Mouse (Mus musculus) adrenal gland (tissue): ENCODE measurements at regions not wholly inside any gene's neighbourhood (a gene's known extent, or its start where the extent isn't known, plus 50 kb on each side); places are given as distances from the start of the nearest gene placed in this dataset.

Source experiments
- intact Hi-C: fragments of 180-260 bp; cut with DNase I; formaldehyde crosslinking; loops from one replicate; pipeline ENCODE4 v1.15.1; 2025

- intact Hi-C loops: no loop called here
Measured at GRCm38 (mm10) chr4:127640251-127641085, 282.5 kb upstream of the Gjb5 start.

GRCm38 (mm10) chr4:127639765-127640164 lies 281.8 kb upstream of the Gjb5 start:
- intact Hi-C loops: no loop called here

GRCm38 (mm10) chr4:127636934-127637333 lies 279.0 kb upstream of the Gjb5 start:
- intact Hi-C loops: no loop called here

GRCm38 (mm10) chr4:127635262-127635661 lies 277.3 kb upstream of the Gjb5 start:
- intact Hi-C loops: no loop called here

- intact Hi-C loops: loop anchor here (10.0 kb wide), 1 partner anchor 245 kb away; no protein-coding TSS in a partner anchor
Measured at GRCm38 (mm10) chr4:127619870-127620269, 261.9 kb upstream of the Gjb5 start.

GRCm38 (mm10) chr4:127612761-127613160 lies 254.8 kb upstream of the Gjb5 start:
- intact Hi-C loops: loop anchor here (10.0 kb wide), 1 partner anchor 238 kb away; no protein-coding TSS in a partner anchor

GRCm38 (mm10) chr4:127600919-127601318 lies 242.9 kb upstream of the Gjb5 start:
- intact Hi-C loops: no loop called here

- intact Hi-C loops: no loop called here
Measured at GRCm38 (mm10) chr4:127598610-127599009, 240.6 kb upstream of the Gjb5 start.

- intact Hi-C loops: no loop called here
Measured at GRCm38 (mm10) chr4:127594081-127594480, 236.1 kb upstream of the Gjb5 start.

GRCm38 (mm10) chr4:127591540-127591939 lies 233.6 kb upstream of the Gjb5 start:
- intact Hi-C loops: no loop called here

GRCm38 (mm10) chr4:127586822-127587221 lies 228.8 kb upstream of the Gjb5 start:
- intact Hi-C loops: no loop called here

GRCm38 (mm10) chr4:127576521-127576920 lies 218.5 kb upstream of the Gjb5 start:
- intact Hi-C loops: no loop called here

- intact Hi-C loops: no loop called here
Measured at GRCm38 (mm10) chr4:127562602-127563001, 204.6 kb upstream of the Gjb5 start.

- intact Hi-C loops: no loop called here
Measured at GRCm38 (mm10) chr4:127558572-127558971, 200.6 kb upstream of the Gjb5 start.

- intact Hi-C loops: no loop called here
Measured at GRCm38 (mm10) chr4:127552456-127553225, 194.7 kb upstream of the Gjb5 start.

- intact Hi-C loops: no loop called here
Measured at GRCm38 (mm10) chr4:127549581-127549980, 191.6 kb upstream of the Gjb5 start.

- intact Hi-C loops: no loop called here
Measured at GRCm38 (mm10) chr4:127549018-127549417, 191.0 kb upstream of the Gjb5 start.

GRCm38 (mm10) chr4:127545106-127545505 lies 187.1 kb upstream of the Gjb5 start:
- intact Hi-C loops: no loop called here

GRCm38 (mm10) chr4:127543276-127543675 lies 185.3 kb upstream of the Gjb5 start:
- intact Hi-C loops: no loop called here

- intact Hi-C loops: no loop called here
Measured at GRCm38 (mm10) chr4:127542771-127543170, 184.8 kb upstream of the Gjb5 start.

GRCm38 (mm10) chr4:127536952-127537351 lies 179.0 kb upstream of the Gjb5 start:
- intact Hi-C loops: loop anchor here (2.0 kb wide), 1 partner anchor 272 kb away; no protein-coding TSS in a partner anchor

GRCm38 (mm10) chr4:127535630-127536029 lies 177.6 kb upstream of the Gjb5 start:
- intact Hi-C loops: loop anchor here (2.0 kb wide), 1 partner anchor 273 kb away; no protein-coding TSS in a partner anchor
